Mouse (Mus musculus) liver, embryonic 11.5 days (tissue): Measurements from ENCODE around the gene Slc1a3. TPM values are rescaled to one million over a fixed set of nuclear protein-coding genes. Genes with fewer than 3 reads are reported as not detected.
A peak's percentile ranks its signal among the peaks of the same experiment; 100 is the strongest.
"Not testable (repeated sequence)": the region's sequence is repeated elsewhere in the genome, so short reads cannot be mapped to it uniquely, and the experiment has no call there.

Source experiments
- ATAC-seq: fragments of 200-750 bp; cut with Nextera tagmentation; replicated peaks from 2 replicates; pipeline ENCODE4 v1.8.0; 2017; ENCODE audit warnings: moderate number of reproducible peaks, mild to moderate bottlenecking, moderate TSS enrichment, moderate library complexity; ENCODE audit not compliant: low FRiP score
- DNase-seq: peaks from one replicate; pipeline ENCODE4 v3.0.0-alpha.2; 2017; ENCODE audit warnings: low spot score
- H3K27ac ChIP-seq: fragments of 300-500 bp; sonication (generic); 2 replicates; pipeline ENCODE4 v1.5.1; 2014; ENCODE audit warnings: mild to moderate bottlenecking, low read depth, low read length, control low read depth
- H3K27me3 ChIP-seq: fragments of 300-500 bp; sonication (generic); replicated peaks from 2 replicates; pipeline ENCODE4 v1.6.1; 2014; ENCODE audit warnings: low read length, mixed read lengths; ENCODE audit not compliant: control insufficient read depth, insufficient read depth
- H3K36me3 ChIP-seq: fragments of 300-500 bp; sonication (generic); 2 replicates; pipeline ENCODE4 v1.6.1; 2014; ENCODE audit warnings: mild to moderate bottlenecking, low read length, moderate library complexity, mixed read lengths; ENCODE audit not compliant: control insufficient read depth, insufficient read depth
- H3K4me1 ChIP-seq: fragments of 300-500 bp; sonication (generic); replicated peaks from 2 replicates; pipeline ENCODE4 v1.6.1; 2014; ENCODE audit warnings: low read length, mixed read lengths; ENCODE audit not compliant: control insufficient read depth, insufficient read depth
- H3K4me2 ChIP-seq: fragments of 300-500 bp; sonication (generic); 2 replicates; pipeline ENCODE4 v1.6.1; 2014; ENCODE audit warnings: mild to moderate bottlenecking, control low read depth, moderate library complexity
- H3K4me3 ChIP-seq: fragments of 300-500 bp; sonication (generic); 2 replicates; pipeline ENCODE4 v1.5.1; 2014; ENCODE audit warnings: low read depth, low read length, control low read depth
- H3K9ac ChIP-seq: fragments of 300-500 bp; sonication (generic); 2 replicates; pipeline ENCODE4 v1.6.1; 2014; ENCODE audit warnings: low read depth, low read length, control low read depth
- H3K9me3 ChIP-seq: fragments of 300-500 bp; sonication (generic); 2 replicates; pipeline ENCODE4 v1.6.1; 2016; ENCODE audit warnings: low read length, inconsistent platforms, mixed read lengths; ENCODE audit not compliant: control insufficient read depth
- WGBS: fragments of 180-500 bp; shearing (Covaris S2); extraction: QIAGEN DNeasy Blood & Tissue Kit; methylation state at CpG from one replicate; pipeline ENCODE4 v1.1.7; 2014; 5-methylcytosine and 5-hydroxymethylcytosine counted together
- polyA plus RNA-seq: library from polyadenylated mRNA; unstranded; fragments of >200 nt; fragmentation: Nextera tagmentation; extraction: Ambion mirVana; gene quantifications from 2 replicates; pipeline ENCODE4 v1.2.1, GENCODE M21; 2014

Slc1a3 gene
- polyA plus RNA-seq, 1 experiment from 2014 or later: 9.0 TPM

DNA sequence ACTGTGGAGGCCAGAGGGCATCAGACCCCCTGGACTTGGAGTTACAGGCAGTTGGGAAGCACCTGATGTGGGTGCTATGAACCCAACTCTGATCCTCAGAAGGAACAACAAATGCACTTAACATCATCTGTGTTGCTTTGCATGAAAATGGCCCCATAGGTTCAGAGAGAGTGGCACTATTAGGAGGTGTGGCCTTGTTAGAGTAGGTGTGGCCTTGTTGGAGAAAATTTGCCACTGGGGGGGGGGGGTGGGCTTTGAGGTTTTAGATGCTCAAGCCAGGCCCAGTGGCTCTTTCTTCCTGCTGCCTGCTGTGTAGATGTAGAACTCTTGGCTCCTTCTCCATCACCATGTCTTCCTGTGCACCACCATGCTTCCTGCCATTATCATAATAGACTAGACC lies 5.1 kb upstream of the Slc1a3 start:
- H3K27ac ChIP-seq: no peak overlapping the region
- ATAC-seq: no peak
- no peak overlapping the region for H3K9ac ChIP-seq
- H3K27me3 ChIP-seq: no peaks in the 10 kb centered on the region
- DNase-seq: no peak
- no peaks in the 10 kb centered on the region for H3K36me3 ChIP-seq
- H3K4me2 ChIP-seq: no peak overlapping the region; the same call in 1 of the 2 replicates
- no peaks in the 10 kb centered on the region for H3K9me3 ChIP-seq
- no peak overlapping the region for H3K4me3 ChIP-seq
- 0 out of 2 replicates have a peak, but pooled peaks cover 1% of the 10 kb centered on the region for H3K4me1 ChIP-seq

DNA sequence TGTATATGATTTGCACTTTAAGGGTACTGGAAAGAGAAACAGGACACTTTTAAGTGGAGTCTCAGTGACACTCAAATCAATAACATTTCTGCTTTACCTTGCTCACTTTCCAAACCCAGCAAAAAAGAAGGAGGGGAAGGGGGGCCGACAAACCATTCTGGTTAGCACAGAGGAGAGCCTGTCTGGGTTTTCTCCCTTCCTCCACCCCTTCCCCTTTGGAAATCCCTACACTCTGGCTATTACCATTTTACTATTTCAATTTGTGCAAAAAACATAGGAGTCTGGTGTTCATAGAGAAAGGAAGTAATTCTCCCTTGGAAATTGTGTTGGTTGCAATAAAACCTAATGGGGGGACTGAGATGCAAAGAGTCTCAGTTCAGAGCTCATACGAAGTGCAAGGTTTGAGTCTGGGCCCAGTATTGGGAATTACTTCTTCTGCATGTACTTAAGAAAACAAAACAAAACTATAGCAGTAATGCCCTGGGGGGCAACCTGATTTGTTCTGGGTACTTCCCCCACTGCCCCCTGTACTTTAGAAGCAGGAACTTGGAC lies 1.9 kb upstream of the Slc1a3 start:
- no peak overlapping the region for H3K27ac ChIP-seq
- no peak for ATAC-seq
- WGBS: 63% methylated on average over 2 of the region's 2 CpGs
- peaks cover 6% of the 10 kb centered on the region; the same call in 1 of the 2 replicates for H3K4me1 ChIP-seq
- H3K9me3 ChIP-seq: no peaks in the 10 kb centered on the region
- no peak overlapping the region for H3K4me2 ChIP-seq
- H3K4me3 ChIP-seq: no peak overlapping the region
- H3K9ac ChIP-seq: no peak overlapping the region
- no peak for DNase-seq
- no peaks in the 10 kb centered on the region; the same call in 1 of the 2 replicates for H3K36me3 ChIP-seq
- no peaks in the 10 kb centered on the region for H3K27me3 ChIP-seq

- Histone ChIP-seq H3K27ac (no peak overlapping the region), H3K27me3 (no peaks in the 10 kb centered on the region), H3K4me2 (no peak overlapping the region), H3K36me3 (no peaks in the 10 kb centered on the region; the same call in 1 of the 2 replicates), H3K4me1 (peaks cover 6% of the 10 kb centered on the region; the same call in 1 of the 2 replicates), H3K4me3 (no peak overlapping the region), H3K9me3 (no peaks in the 10 kb centered on the region), H3K9ac (no peak overlapping the region)
- DNase-seq (no peak), ATAC-seq (no peak)
- 40% methylated on average over 9 of the region's 9 CpGs for WGBS
Observed at GRCm38 (mm10) chr15:8711630-8712310, 1.2 kb upstream of the Slc1a3 start.

GRCm38 (mm10) chr15:8709578-8709977 lies 986 bp downstream of the Slc1a3 start:
- ATAC-seq (no peak), DNase-seq (no peak)
- Histone ChIP-seq H3K9ac (peak overlapping the region; percentile 43; the same call in 1 of the 2 replicates), H3K4me3 (peak overlapping the region; percentile 67), H3K27me3 (no peaks in the 10 kb centered on the region), H3K36me3 (no peaks in the 10 kb centered on the region; the same call in 1 of the 2 replicates), H3K27ac (no peak overlapping the region), H3K9me3 (no peaks in the 10 kb centered on the region), H3K4me2 (peak overlapping the region; percentile 97), H3K4me1 (peaks cover 6% of the 10 kb centered on the region; the same call in 1 of the 2 replicates)
- 5% methylated on average over 11 of the region's 11 CpGs for WGBS

- Histone ChIP-seq H3K4me3 (no peak overlapping the region), H3K4me2 (no peak overlapping the region), H3K4me1 (peaks cover 6% of the 10 kb centered on the region; the same call in 1 of the 2 replicates), H3K9ac (no peak overlapping the region), H3K27me3 (no peaks in the 10 kb centered on the region), H3K36me3 (no peaks in the 10 kb centered on the region; the same call in 1 of the 2 replicates), H3K27ac (no peak overlapping the region), H3K9me3 (no peaks in the 10 kb centered on the region)
- WGBS: 86% methylated on average over 5 of the region's 5 CpGs
- ATAC-seq (no peak), DNase-seq (no peak)
Observed at GRCm38 (mm10) chr15:8706613-8707012, 4.0 kb downstream of the Slc1a3 start.

DNA sequence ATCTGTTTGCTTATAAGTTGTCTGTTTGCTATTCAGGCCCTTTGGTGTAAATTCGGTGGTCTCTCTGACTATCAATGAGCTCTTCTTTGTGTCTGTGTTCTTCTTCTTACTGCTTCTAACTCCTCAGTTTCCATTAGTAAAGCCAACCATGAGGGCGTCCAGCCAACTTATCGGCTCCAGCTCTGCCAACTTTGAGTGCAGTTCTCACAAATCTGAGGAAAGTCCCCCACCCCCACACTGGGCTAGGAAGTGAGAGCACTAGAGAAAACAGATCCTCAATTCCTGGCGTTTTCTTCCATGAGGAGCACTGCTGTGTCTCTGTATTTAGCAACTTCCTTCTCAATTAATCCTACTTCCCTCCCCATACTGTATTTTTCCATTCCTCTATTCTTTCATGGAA lies 4.4 kb downstream of the Slc1a3 start:
- no peaks in the 10 kb centered on the region for H3K27me3 ChIP-seq
- no peak for DNase-seq
- no peak overlapping the region for H3K4me3 ChIP-seq
- WGBS: 71% methylated on average over 4 of the region's 4 CpGs
- no peak overlapping the region for H3K4me2 ChIP-seq
- no peak overlapping the region for H3K27ac ChIP-seq
- H3K4me1 ChIP-seq: peaks cover 6% of the 10 kb centered on the region; the same call in 1 of the 2 replicates
- no peaks in the 10 kb centered on the region for H3K9me3 ChIP-seq
- H3K9ac ChIP-seq: no peak overlapping the region
- H3K36me3 ChIP-seq: no peaks in the 10 kb centered on the region; the same call in 1 of the 2 replicates
- ATAC-seq: no peak

DNA sequence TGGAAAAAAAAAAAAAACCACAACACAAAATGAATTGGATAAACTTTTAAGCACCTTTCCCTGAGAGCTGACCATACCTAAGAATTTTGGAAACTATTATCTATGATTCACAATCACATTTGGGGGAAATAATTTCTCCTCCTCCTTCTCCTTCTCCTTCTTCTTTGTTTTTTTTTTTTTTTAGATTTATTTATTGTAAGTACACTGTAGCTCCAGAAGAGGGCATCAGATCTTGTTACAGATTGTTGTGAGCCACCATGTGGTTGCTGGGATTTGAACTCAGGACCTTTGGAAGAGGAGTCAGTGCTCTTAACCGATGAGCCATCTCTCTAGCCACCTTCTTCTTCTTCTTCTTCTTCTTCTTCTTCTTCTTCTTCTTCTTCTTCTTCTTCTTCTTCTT lies 5.0 kb downstream of the Slc1a3 start:
- DNase-seq, ATAC-seq, H3K9me3 ChIP-seq, H3K36me3 ChIP-seq, H3K4me2 ChIP-seq, H3K4me3 ChIP-seq, H3K27me3 ChIP-seq, H3K4me1 ChIP-seq, H3K9ac ChIP-seq, H3K27ac ChIP-seq: not testable (repeated sequence)
- 93% methylated on average over 1 of the region's 1 CpGs for WGBS

DNA sequence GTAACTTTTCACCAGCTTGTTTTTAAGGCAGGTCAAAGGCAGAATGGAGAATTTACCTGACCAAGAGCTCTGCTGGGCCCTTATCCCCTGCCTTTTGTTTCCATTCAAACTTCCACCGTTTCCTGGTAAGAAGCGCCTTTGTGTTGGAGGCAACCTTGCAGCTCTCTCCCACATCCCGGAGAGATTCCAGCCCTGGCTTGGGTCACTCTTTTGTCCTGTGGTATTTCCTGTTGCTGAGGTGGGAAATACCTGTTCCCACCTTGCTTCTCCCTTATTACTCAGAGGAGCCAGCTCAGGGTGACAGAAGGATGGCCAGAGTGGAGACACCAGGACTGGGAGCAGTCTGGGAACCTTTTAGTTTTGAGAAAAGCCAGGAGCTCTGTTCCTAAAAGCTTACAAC lies 12.6 kb downstream of the Slc1a3 start:
- Histone ChIP-seq H3K27ac (no peak overlapping the region), H3K9ac (no peak overlapping the region), H3K9me3 (no peaks in the 10 kb centered on the region), H3K4me1 (no peaks in the 10 kb centered on the region), H3K27me3 (no peaks in the 10 kb centered on the region), H3K36me3 (no peaks in the 10 kb centered on the region), H3K4me3 (no peak overlapping the region), H3K4me2 (no peak overlapping the region)
- ATAC-seq (no peak), DNase-seq (no peak)
- WGBS: 62% methylated on average over 3 of the region's 3 CpGs

DNA sequence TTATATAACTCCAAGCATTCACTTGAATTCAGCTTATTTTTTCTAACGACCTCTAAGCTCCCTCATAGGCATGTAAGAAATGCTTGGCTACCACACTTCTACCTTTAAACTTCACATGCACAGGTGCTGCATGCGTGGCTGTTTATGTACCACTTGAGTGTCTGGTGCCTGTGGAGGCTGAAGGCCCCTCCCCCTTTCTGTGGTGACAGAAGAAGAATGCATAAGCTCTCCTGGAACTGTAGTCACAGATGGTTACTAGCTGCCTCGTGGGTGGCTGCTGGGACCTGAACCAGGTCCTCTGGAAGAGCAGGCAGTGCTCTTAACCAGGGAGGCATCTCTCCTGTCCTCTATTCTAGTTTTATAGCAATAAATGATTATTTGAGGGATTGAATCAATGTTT lies 13.1 kb downstream of the Slc1a3 start:
- Histone ChIP-seq H3K36me3 (no peaks in the 10 kb centered on the region), H3K4me3 (no peak overlapping the region), H3K9me3 (no peaks in the 10 kb centered on the region), H3K4me2 (no peak overlapping the region), H3K27ac (no peak overlapping the region), H3K4me1 (no peaks in the 10 kb centered on the region), H3K9ac (no peak overlapping the region), H3K27me3 (no peaks in the 10 kb centered on the region)
- WGBS: 60% methylated on average over 3 of the region's 3 CpGs
- DNase-seq (no peak), ATAC-seq (no peak)
